Mouse (Mus musculus) neutrophil, adult 83 days (primary cell): ENCODE data around the gene March8. TPM values are rescaled to one million over a fixed set of nuclear protein-coding genes. Genes with fewer than 3 reads are reported as not detected.

Experiments used
- total RNA-seq, 2 experiments: library from RNA; stranded (reverse); gene quantifications; one replicate each; pipeline ENCODE4 v1.2.4; 2023

The March8 gene
- 10 to 100 TPM; 20.5 to 22.5 TPM for total RNA-seq

DNA sequence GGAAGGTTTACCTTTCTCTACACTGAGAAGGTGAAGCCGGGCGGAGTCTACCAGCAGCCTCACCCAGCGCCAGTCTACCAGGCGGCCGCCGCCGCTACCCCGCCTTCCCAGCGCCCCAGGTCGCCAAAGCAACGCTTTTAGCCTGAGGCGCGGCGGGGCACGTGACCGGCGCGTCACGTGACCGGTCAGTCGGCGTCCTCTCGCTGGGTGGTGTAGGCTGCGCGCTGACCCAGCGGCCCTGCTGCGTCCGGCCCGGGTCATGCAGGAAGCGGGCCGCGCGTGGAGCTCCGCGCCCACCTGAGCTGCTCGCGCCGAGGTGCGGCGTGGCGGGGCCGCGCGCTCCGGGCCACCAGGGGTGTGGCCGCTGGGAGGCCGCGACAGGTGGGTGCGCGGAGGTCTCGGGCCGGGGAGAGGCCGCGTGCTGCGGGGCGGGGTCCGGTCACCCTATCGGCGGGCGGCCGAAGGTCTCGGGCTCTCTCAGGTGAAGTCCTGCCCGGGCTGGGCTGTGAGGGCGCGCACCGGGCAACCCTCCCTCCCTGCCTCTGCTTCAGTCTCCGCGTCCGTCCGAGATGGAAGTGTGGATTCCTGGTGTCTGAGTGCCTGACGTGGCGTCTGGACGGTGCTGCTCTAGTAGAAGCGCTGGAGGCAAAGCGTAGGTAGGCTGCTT lies at the start of gene March8:
March8 (plus strand) TSS at position 190 of the 667 bp plus-strand sequence.

Other genes with a start within 250 kb of the March8 start
- gene Tmcc1, start 144.5 kb upstream of the March8 start, total RNA-seq, result 100 to 1,000 TPM; 217 to 292 TPM
- gene Washc2, start 130.0 kb upstream of the March8 start, total RNA-seq, result 100 to 1,000 TPM; 115 to 125 TPM
- 10 to 100 TPM; 24.3 to 30.1 TPM for gene Zfand4, start 73.8 kb upstream of the March8 start, total RNA-seq
- 100 to 1,000 TPM; 239 to 243 TPM for gene Alox5, start 123.2 kb downstream of the March8 start, total RNA-seq
- gene Olfr211, start 151.1 kb downstream of the March8 start, total RNA-seq, result not detected
- under 1 TPM; 0.53 to 0.79 TPM for gene Olfr212, start 168.5 kb downstream of the March8 start, total RNA-seq
- gene Olfr213, start 200.4 kb downstream of the March8 start, total RNA-seq, result not detected
- 1 to 10 TPM; 2.0 to 2.6 TPM for gene Gm5580, start 213.1 kb downstream of the March8 start, total RNA-seq
- gene Olfr214, start 216.2 kb downstream of the March8 start, total RNA-seq, result not detected
- gene Olfr215, start 246.2 kb downstream of the March8 start, total RNA-seq, result not detected